In the genomic region with DNA sequence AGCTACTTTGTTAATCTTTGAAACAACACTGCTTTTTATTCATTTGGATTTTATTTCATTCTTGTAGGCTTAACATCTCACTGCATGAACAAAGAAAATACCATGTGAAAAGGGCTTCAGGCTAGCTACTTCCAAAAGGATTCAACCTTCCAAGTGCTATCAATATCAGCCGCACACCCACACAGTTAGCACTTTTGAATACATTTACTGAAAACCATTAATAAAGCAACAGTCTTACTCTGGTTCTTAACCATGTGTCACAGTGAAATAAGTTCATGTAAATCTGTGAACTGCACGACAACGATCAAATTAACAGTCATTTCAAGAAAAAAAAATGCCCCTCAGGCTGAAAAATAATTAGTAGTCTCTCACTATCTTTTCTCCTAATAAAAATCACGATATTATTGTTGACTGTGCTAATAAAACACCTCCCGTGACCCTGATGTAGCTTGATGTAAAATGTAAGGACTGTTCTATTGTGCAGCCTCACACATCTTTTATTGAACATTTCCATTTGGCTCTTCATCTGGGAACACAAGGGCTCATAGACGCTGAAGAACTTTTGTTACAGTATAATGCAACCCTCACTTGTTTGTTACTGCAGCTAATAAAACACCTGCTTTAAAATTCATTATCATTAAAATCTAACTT, we compare ENCODE assay signal across 25 mouse cellular contexts.
DNase-seq lines count a peak whose midpoint lies in the region; ATAC-seq and TF ChIP-seq lines count a peak whose summit lies in the region.
"Had no signal": no experiment of that assay in that cellular context is flagged by ENCODE, and none has a peak within 500 bp of the region (broad histone marks: within the 10 kb centered on the region; RNA-seq: fewer than 3 reads in every experiment).

No protein-coding gene starts in this region.

- H3K27me3 ChIP-seq in forebrain, embryonic 11.5 days (ENCODE audit: control insufficient read depth, insufficient read depth, low read length): no peaks in the 10 kb centered on the region
- no peaks in the 10 kb centered on the region for H3K27me3 ChIP-seq in forebrain, postnatal 0 days (ENCODE audit: insufficient read depth, low read length)
- no peaks in the 10 kb centered on the region for H3K27me3 ChIP-seq in midbrain, embryonic 12.5 days
- no peaks in the 10 kb centered on the region for H3K27me3 ChIP-seq in midbrain, embryonic 15.5 days (replicated peaks)
- H3K27me3 ChIP-seq in forebrain, embryonic 14.5 days (replicated peaks; ENCODE audit: control insufficient read depth, insufficient read depth, low read length): no peaks in the 10 kb centered on the region
- H3K27me3 ChIP-seq: embryonic facial prominence, embryonic 12.5 days; embryonic facial prominence, embryonic 15.5 days; heart, embryonic 12.5 days; heart, embryonic 15.5 days; hindbrain, embryonic 13.5 days; intestine, embryonic 15.5 days had no signal

- WGBS in forebrain, embryonic 11.5 days: 48% methylated on average over 6 of the region's 6 CpGs
- WGBS in forebrain, postnatal 0 days: 14% methylated on average over 6 of the region's 6 CpGs
- 48% methylated on average over 6 of the region's 6 CpGs for WGBS in midbrain, embryonic 12.5 days
- WGBS in midbrain, embryonic 15.5 days: 29% methylated on average over 6 of the region's 6 CpGs
- WGBS in forebrain, embryonic 14.5 days: 19% methylated on average over 6 of the region's 6 CpGs

- no peak overlapping the region for H3K4me2 ChIP-seq in forebrain, embryonic 11.5 days (ENCODE audit: low read depth, low read length, severe bottlenecking)
- no peak overlapping the region for H3K4me2 ChIP-seq in forebrain, postnatal 0 days (ENCODE audit: low read depth)
- no peak overlapping the region for H3K4me2 ChIP-seq in midbrain, embryonic 12.5 days (replicated peaks)
- H3K4me2 ChIP-seq in midbrain, embryonic 15.5 days: no peak overlapping the region
- no peak overlapping the region for H3K4me2 ChIP-seq in forebrain, embryonic 14.5 days (ENCODE audit: low read length)
- H3K4me2 ChIP-seq: embryonic facial prominence, embryonic 12.5 days; embryonic facial prominence, embryonic 15.5 days; heart, embryonic 12.5 days; heart, embryonic 15.5 days; hindbrain, embryonic 13.5 days; intestine, embryonic 15.5 days had no signal

- ATAC-seq in forebrain, embryonic 11.5 days (replicated peaks; ENCODE audit: low FRiP score): peak; percentile 60; the same call in 1 of the 2 replicates
- no peak for ATAC-seq in forebrain, postnatal 0 days
- ATAC-seq in midbrain, embryonic 12.5 days (ENCODE audit: low FRiP score, low read depth): peak; percentile 41; the same call in 1 of the 2 replicates
- ATAC-seq in midbrain, embryonic 15.5 days (replicated peaks): no peak
- ATAC-seq in forebrain, embryonic 14.5 days: peak; percentile 75; the same call in 1 of the 2 replicates
- ATAC-seq: activated CD4-positive, CD25-positive, alpha-beta regulatory T cell, adult 4 months; hindbrain, embryonic 16.5 days; intestine, embryonic 15.5 days had no signal

- no peaks in the 10 kb centered on the region for H3K4me1 ChIP-seq in forebrain, embryonic 11.5 days (replicated peaks; ENCODE audit: control insufficient read depth, insufficient read depth, low read length)
- H3K4me1 ChIP-seq in forebrain, postnatal 0 days (ENCODE audit: insufficient read depth): no peaks in the 10 kb centered on the region
- no peaks in the 10 kb centered on the region for H3K4me1 ChIP-seq in midbrain, embryonic 12.5 days
- H3K4me1 ChIP-seq in midbrain, embryonic 15.5 days: no peaks in the 10 kb centered on the region
- peaks cover 4% of the 10 kb centered on the region; the same call in 1 of the 2 replicates for H3K4me1 ChIP-seq in forebrain, embryonic 14.5 days (ENCODE audit: control insufficient read depth, insufficient read depth, low read length)
- H3K4me1 ChIP-seq: embryonic facial prominence, embryonic 12.5 days; embryonic facial prominence, embryonic 15.5 days; heart, embryonic 12.5 days; heart, embryonic 15.5 days; hindbrain, embryonic 13.5 days; intestine, embryonic 15.5 days had no signal

- no peaks in the 10 kb centered on the region for H3K36me3 ChIP-seq in forebrain, embryonic 11.5 days (ENCODE audit: control insufficient read depth, insufficient read depth, low read length)
- H3K36me3 ChIP-seq in forebrain, postnatal 0 days (ENCODE audit: insufficient read depth): no peaks in the 10 kb centered on the region
- no peaks in the 10 kb centered on the region for H3K36me3 ChIP-seq in midbrain, embryonic 12.5 days
- no peaks in the 10 kb centered on the region for H3K36me3 ChIP-seq in midbrain, embryonic 15.5 days (replicated peaks)
- H3K36me3 ChIP-seq in forebrain, embryonic 14.5 days (ENCODE audit: control insufficient read depth, insufficient read depth, low read length): no peaks in the 10 kb centered on the region
- H3K36me3 ChIP-seq: embryonic facial prominence, embryonic 12.5 days; embryonic facial prominence, embryonic 15.5 days; heart, embryonic 12.5 days; heart, embryonic 15.5 days; hindbrain, embryonic 10.5 days; hindbrain, embryonic 13.5 days; intestine, embryonic 15.5 days had no signal

- TF ChIP-seq CTCF in forebrain, postnatal 0 days (IDR thresholded peaks at IDR 0.05; ENCODE audit: low read depth): no peak

- no peak overlapping the region for H3K9ac ChIP-seq in forebrain, embryonic 11.5 days (ENCODE audit: low read length)
- no peak overlapping the region for H3K9ac ChIP-seq in forebrain, postnatal 0 days
- no peak overlapping the region for H3K9ac ChIP-seq in midbrain, embryonic 12.5 days (replicated peaks)
- no peak overlapping the region for H3K9ac ChIP-seq in midbrain, embryonic 15.5 days
- no peak overlapping the region for H3K9ac ChIP-seq in forebrain, embryonic 14.5 days (ENCODE audit: low read length)
- H3K9ac ChIP-seq: embryonic facial prominence, embryonic 12.5 days; embryonic facial prominence, embryonic 15.5 days; heart, embryonic 12.5 days; heart, embryonic 15.5 days; hindbrain, embryonic 13.5 days; intestine, embryonic 15.5 days had no signal

- DNase-seq in forebrain, embryonic 11.5 days (ENCODE audit: low spot score): no peak
- DNase-seq in forebrain, postnatal 0 days: no peak
- peak; percentile 59 for DNase-seq in forebrain, embryonic 14.5 days (ENCODE audit: low spot score)
- no peak for DNase-seq in spleen, postnatal 36 days (ENCODE audit: low spot score in 2 of 2)
- no peak for DNase-seq in gastrocnemius, postnatal 25 days
- DNase-seq: adrenal gland, adult 8-10 months; adrenal gland, postnatal 25 days; cerebellum, adult 18-20 months; cerebellum, adult 9-10 months; cerebellum, postnatal 14 days; gastrocnemius, postnatal 10 days; heart, adult 11 months; heart, postnatal 10 days; heart, postnatal 36 days had no signal

- H3K4me3 ChIP-seq in forebrain, embryonic 11.5 days (ENCODE audit: low read depth, low read length): no peak overlapping the region
- no peak overlapping the region for H3K4me3 ChIP-seq in forebrain, postnatal 0 days (ENCODE audit: low read depth, low read length)
- H3K4me3 ChIP-seq in midbrain, embryonic 12.5 days: no peak overlapping the region
- H3K4me3 ChIP-seq in midbrain, embryonic 15.5 days: no peak overlapping the region
- H3K4me3 ChIP-seq in forebrain, embryonic 14.5 days (ENCODE audit: low read depth, low read length): no peak overlapping the region
- H3K4me3 ChIP-seq: embryonic facial prominence, embryonic 12.5 days; embryonic facial prominence, embryonic 15.5 days; heart, embryonic 12.5 days; heart, embryonic 15.5 days; hindbrain, embryonic 10.5 days; hindbrain, embryonic 13.5 days; intestine, embryonic 15.5 days had no signal

- H3K9me3 ChIP-seq in forebrain, embryonic 11.5 days (ENCODE audit: control insufficient read depth, low read length): no peaks in the 10 kb centered on the region
- no peaks in the 10 kb centered on the region for H3K9me3 ChIP-seq in forebrain, postnatal 0 days (ENCODE audit: low read length)
- no peaks in the 10 kb centered on the region for H3K9me3 ChIP-seq in midbrain, embryonic 12.5 days
- H3K9me3 ChIP-seq in midbrain, embryonic 15.5 days: no peaks in the 10 kb centered on the region
- no peaks in the 10 kb centered on the region for H3K9me3 ChIP-seq in forebrain, embryonic 14.5 days (replicated peaks; ENCODE audit: control insufficient read depth, low read length)
- H3K9me3 ChIP-seq: embryonic facial prominence, embryonic 12.5 days; embryonic facial prominence, embryonic 15.5 days; heart, embryonic 12.5 days; heart, embryonic 15.5 days; hindbrain, embryonic 10.5 days; hindbrain, embryonic 13.5 days; intestine, embryonic 15.5 days had no signal

- H3K27ac ChIP-seq in forebrain, embryonic 11.5 days (ENCODE audit: low read depth, low read length): no peak overlapping the region
- no peak overlapping the region for H3K27ac ChIP-seq in forebrain, postnatal 0 days (ENCODE audit: low read depth, low read length)
- no peak overlapping the region for H3K27ac ChIP-seq in midbrain, embryonic 12.5 days (replicated peaks)
- no peak overlapping the region for H3K27ac ChIP-seq in midbrain, embryonic 15.5 days
- no peak overlapping the region; the same call in 1 of the 2 replicates for H3K27ac ChIP-seq in forebrain, embryonic 14.5 days (ENCODE audit: low read depth, low read length)
- H3K27ac ChIP-seq: embryonic facial prominence, embryonic 12.5 days; embryonic facial prominence, embryonic 15.5 days; heart, embryonic 15.5 days; hindbrain, embryonic 10.5 days; hindbrain, embryonic 13.5 days; intestine, embryonic 15.5 days had no signal

Comparison
In these comparisons a context has a peak if more than half of its experiments do, and no peak if none do; other contexts are left out.
1. ATAC-seq: peak in forebrain, embryonic 11.5 days (single experiment), midbrain, embryonic 12.5 days (single experiment) and forebrain, embryonic 14.5 days (single experiment); none in forebrain, postnatal 0 days (single experiment) and midbrain, embryonic 15.5 days (single experiment).